Mouse (Mus musculus) frontal cortex, adult (tissue): Measurements from ENCODE around the gene AU021092.
"Not testable (repeated sequence)": the region's sequence is repeated elsewhere in the genome, so short reads cannot be mapped to it uniquely, and the experiment has no call there.

Experiments
- ATAC-seq: cut with Nextera tagmentation; 2 replicates; pipeline ENCODE4 v1.9.2; 2017; ENCODE audit warnings: mild to moderate bottlenecking, moderate library complexity, mixed read lengths; ENCODE audit not compliant: low TSS enrichment

Gene AU021092

DNA sequence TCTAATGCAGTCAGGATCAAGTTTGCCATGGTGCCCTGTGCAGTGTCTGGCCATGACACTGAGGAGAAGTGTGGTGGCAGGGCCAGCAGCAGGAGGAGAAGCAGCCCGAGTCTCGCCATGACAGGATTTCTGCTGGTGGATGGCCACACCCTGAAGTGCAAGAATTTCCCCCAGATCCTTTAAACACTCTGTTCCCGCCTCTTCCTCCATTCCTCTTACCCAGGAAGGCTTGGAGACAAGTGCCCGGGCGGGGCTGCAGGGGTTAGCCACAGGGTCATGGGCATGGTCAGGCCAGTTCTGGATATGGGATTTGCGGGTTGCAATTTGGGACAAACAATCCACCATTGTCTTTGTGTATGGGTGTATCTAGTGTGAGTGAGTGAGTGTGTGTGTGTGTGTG is at the start of gene AU021092:
TSS of gene AU021092 (minus strand) at position 160 of the 400 bp plus-strand sequence.
- no peak for ATAC-seq

DNA sequence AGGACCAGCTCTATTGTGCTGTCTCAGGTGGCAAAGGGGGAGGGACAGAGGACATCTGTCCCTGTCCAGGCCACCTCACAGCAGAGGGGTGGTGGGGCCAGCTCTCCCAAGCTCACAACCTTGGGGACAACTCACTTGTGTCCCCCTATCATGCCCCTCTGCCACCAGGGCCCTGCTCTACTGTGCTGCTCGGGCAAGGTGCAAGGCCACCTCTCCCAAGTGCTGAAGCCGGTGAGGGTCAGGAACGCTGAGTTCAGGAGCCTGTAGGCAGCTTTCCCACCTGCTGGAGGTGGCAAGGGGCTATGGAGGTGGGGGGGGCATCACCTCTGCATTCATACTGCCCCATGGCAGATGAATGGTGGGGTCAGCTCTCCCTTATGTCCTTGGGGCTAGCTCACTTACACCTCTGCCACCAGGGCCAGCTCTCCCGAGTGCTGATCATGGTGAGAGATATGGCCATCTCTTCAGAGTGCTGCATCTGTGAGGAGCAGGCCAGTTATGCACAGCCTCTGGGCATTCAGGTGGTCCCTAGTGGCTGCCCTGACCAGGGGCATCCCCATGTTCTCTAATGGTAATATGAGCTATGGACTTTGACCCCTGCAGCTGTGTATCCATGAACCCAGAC is 49.4 kb upstream of the AU021092 start:
- ATAC-seq: no peak

DNA sequence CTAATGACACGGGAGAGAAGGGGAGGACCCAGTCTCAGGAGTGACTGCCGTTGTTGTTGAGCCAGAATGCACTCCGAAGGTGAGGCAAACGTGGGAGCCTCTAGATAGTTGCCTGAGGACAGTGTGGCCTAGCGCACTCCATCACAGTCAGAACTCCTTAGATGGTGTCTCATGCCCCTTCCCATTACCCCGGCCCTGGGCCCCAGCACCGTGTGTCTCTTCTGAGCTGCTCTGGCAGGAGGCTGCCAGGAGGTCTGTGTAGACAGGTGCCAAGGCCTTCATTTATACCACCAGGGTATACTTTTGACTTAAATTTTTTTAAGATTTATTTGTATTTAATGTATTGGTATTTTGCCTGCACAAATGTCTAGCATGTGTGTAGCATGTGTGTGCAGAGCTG is 41.8 kb upstream of the AU021092 start:
- ATAC-seq: no peak

DNA sequence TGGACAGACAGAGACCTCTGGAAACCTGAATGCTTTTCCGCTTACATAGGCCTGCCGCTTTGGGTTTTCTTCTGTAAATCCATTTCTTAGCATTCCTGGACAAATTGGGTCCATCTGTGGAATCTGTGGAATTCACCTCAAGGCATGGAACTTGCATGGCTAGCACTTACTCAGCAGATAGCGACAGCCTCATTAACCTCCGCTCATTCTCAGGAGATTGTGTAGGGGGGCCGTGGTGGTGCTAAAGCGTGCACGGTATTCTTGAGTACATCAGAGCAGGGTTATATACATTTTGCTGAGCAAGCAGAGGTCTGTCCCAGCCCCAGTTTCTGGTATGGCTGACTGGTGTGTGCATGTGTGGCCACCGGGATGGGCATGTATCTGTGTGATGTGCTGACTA is 41.1 kb upstream of the AU021092 start:
- ATAC-seq: no peak

DNA sequence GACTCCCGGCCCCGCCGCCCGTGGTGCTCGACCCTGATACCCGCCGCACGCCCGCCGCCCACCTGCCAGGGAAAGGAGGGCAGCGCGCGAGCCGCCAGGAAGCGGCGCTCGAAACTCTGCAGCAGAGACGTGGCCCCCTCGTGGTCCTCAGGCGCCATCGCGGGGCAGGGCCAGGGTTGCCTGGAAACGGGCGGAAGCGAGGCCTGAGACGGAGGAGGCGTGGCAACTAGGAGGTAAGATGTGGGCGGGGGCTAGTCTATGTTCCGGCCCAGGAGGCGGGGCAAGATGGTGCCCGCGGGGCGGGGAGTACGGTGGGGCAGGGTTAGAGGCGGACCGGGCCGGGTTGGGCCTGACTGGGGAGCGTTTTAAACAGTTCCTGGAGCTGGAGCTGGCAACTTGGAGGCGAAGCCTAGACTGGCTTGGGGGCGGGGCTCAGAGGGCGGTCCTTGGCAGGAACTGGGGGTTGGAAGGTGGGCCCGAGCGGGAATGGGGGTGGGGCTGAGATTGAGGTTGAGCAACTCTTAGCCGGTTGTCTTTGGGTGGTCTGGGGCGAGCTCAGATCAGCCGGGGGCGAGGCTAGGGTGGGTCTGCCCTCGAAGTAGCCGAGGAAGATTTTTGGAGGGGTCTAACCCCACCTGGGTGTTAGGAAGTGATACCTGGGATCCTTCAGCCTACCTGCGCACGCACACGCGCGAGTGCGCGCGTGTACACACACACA is 33.8 kb upstream of the AU021092 start, which contains the start of gene Eef2kmt:
TSS of gene Eef2kmt (minus strand) at position 205 of the 718 bp plus-strand sequence.
- ATAC-seq: peak; percentile 91

DNA sequence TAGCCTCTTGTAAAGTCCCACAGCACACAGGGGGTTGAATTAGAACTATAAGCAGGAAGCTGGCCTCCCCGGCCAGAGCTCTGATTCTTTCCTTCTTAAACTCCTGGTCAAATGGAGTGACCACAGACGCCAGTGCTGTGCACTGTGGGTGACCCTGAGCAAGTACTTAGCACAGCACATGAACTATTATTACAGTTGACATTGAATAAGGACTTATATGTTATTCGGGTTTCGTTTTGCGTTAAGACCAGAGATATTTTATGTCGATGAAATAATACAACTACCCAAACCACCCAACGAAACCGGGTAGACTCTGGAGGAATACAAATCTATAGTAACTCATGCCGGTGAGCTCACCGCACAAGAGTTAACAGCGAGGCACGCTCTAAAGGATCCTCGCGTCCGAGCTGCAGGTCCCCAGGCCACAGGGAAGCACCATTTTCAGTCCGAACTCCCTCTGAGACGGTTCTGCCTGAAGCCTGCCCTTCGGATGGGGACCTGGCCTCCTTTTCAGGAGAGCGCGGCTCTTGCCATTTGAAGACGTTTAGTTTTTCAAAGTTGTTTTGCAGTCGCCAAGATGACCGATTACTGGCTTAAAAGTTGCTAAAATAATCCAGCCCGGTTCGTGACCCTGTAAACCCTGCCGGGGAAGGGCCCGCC is 33.1 kb upstream of the AU021092 start:
- no peak for ATAC-seq

DNA sequence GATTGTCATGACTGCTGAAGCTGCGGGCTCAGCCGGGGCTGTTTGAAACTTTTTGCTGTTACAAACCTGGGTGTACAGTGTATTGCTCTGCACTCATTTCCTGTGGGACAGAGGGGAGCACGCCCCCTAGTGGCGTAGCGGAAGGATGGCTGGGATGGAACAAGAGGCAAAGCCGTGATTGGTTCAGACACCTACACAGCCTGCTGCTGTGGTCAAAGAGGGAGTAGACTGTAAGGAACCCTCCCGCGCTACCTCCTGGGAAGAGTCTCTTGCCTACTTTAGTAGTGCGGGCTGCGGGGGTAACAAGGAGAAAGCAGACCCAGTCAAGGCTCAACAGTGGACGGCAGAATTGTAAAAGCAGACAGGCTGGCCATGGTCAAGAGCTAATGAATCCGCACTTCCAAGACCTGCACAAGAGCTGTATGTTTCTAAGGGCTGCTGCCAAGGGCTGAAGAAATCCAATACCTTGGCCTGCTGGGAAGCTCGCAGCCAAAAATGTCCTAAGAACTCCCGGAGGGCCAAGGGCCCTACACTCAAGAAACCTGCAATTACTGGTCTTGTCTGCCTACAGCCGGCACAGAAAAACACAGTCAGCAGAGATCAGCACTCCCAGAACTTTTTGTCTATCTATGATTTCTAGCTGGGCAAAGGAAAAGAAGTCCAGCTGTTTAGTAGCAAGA is 32.4 kb upstream of the AU021092 start:
- peak; percentile 56 for ATAC-seq

DNA sequence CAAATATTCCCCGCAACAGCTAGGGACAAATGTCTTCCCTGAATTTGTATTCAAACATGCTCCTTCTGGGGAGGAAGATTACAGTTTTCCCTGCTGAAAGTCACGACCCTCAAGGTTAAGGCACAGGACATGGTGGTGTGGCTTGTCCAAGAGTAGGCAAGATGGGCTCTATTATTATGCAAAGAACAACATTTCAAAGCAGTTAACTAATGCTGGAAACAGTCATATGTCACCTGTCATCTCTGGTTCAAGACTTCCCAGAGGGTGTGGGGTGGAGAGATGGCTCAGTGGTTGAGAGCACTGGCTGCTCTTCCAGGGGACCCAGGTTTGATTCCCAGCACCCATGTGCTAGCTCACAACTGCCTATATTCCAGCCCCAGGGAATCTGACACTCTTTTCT is 30.2 kb upstream of the AU021092 start:
- ATAC-seq: no peak

DNA sequence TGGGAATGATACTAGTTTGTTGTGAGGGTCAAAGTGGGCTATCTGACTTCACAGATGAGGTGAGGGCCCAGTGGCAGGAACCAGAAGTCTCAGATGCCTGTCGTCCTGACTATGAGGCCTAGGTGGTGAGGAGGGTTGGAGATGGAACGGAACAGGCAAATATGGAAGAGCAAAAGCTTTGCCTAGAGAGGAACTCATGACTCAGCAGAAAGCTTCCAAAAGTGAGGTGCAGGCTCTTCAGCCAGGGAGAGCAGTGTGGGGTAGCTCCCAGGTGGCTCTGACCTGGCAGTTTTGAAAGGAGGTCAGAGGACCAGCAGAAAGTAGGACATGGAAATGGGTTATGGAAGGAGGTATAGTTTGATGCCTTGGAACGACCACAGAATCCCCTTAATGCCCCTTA is 28.8 kb upstream of the AU021092 start:
- no peak for ATAC-seq

DNA sequence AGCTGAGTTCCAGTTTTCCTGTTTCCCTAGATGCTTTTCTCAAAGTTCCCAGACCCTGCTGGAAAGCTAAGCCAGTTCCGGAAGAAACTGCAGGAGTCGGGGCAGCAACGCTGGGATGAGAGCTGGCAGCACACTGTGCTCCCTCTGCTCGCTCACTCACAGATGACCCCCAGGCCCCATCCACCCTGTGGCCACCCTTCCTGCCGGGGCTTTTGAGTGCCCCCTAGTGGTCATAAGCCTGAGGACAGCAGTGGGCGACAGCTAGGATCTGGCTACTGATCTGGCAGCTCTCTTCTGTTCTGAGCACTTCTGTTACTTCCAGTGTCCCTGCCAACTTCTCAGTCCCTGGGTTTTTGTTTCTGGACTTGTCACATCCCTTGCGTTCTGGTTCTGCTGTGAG is 22.3 kb upstream of the AU021092 start:
- ATAC-seq: peak; percentile 75; the same call in 1 of the 2 replicates

DNA sequence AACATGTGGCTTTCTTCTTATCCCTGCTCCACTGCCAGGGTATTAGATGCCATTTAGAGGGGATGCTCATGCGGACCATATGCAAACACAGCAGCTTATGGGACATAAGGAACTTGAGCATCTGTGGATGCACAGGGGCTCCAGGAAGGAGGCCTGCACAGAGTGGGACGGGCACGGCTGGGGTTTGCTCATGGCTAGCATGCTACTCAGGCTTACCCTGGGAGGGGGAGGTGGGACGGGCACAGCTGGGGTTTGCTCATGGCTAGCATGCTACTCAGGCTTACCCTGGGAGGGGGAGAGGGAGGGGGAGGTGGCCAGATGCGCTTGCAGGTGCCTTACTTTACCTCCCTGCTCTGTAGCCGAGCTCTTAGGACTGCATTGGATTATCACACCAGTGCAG is 20.8 kb upstream of the AU021092 start:
- ATAC-seq: no peak

DNA sequence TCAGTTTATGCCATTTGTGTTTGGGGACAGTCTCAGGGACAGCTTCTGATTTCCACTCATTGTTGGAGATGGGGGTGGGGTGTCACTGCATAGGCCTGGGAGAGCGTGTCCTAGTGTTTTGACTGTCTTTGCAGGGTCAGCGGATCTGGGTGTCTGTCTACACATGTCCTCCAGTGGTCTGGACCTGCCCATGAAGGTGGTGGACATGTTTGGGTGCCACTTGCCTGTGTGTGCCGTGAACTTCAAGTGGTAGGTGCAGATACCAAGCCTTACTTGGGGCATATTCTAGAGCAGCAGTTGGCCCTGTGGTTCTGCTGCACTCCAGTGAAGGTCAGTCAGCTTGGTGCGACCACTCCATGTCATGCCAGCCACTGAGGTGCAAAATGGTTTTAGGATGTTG is 20.3 kb upstream of the AU021092 start:
- ATAC-seq: no peak

DNA sequence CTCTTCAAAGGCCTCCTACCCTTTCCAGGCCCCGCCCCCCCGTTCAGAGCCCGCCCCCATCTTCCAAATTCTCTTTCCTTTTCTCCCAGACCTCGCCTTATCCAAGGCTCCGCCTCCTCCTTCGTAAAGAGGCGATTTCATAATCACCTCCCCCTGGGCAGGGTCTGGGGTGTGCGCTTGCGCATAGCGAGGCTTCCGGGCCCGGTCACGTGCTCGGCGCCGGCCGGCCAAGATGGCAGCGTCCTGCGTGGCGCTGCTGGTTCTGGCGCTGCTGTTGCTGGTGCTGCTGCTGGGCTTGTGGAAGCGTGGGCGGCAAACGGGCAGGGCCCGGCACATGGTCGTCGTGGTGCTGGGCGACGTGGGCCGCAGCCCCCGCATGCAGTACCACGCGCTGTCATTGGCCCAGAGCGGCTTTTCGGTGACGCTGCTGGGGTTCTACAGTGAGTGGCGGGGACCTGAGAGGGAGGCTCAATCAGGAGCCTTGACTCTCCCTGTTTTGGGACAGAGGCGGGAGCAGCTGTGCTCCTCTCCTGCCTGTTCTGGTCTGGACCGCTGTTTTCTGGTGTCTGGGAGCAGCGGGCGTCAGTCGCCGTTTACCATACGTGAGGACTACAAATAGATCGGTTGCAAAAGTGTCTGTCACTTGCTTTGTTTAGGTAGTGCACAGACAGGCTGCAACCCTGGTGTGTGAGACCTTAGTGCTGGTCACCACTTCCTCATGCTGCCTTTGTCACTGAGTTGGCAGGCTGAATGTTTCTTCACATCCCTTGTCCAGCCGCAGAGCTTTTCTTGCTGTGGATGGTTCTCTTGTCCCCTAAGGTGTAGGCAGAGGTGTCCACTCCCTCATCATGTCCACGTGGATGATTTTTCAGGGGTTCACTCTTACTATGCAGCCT is 11.6 kb upstream of the AU021092 start, which contains the start of gene Alg1:
TSS of gene Alg1 (plus strand) at position 204 of the 896 bp plus-strand sequence.
- peak; percentile 92 for ATAC-seq

DNA sequence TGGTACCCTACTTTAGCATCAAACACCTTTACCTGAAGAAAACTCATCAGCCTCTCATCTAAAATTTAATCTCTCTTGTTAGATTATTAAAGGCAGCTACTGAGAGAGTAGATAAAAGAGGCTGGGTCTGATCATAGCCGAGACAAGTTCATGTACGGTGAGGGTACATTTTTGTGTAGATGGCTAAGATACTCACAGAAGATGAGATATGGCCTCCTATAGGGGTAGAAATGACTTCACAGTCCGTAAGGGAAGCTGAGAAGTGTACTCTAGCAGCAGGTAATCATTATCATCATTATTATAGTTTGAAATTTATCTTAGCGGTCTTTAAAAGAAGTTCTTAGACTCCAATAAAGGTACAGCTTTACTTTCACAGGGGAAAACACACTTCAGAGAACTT is 10.9 kb upstream of the AU021092 start:
- no peak for ATAC-seq

DNA sequence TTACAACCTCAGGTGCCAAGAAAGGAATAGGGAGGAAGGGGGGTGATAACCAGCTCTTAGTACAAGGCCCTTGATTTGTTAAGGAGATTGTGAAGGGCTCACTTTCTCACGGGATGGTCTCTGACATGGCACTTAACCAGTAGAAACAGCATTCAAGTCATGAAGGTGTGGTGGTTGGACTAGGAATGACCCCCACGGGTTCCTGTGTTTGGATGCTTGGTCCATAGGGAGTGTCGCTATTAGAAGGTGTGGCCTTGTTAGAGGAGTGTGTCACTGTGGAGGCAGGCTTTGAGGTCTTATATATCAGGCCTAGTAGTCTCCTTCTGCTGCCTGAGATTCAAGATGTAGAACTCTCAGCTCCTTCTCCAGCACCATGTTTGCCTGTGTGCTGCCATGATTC is 6.0 kb upstream of the AU021092 start:
- not testable (repeated sequence) for ATAC-seq

DNA sequence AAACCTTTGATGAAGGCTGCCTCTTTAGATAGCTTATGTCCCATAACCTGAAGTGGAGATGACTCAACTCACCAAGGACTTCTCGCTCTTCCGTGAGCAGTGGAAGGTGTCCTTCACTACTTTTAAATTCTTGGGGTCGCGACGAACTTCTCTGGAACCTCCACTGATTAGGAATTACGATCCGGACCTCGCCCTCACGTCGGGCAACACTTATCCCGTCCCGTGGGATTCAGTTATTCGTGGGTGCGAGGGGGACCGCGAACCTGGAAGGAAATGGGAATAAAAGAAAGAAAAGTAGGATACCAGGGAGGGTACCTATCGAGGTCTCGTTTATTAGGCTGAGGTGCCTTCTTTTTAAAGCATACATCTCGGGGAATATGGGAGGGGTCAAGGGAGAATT is 5.4 kb upstream of the AU021092 start:
- not testable (repeated sequence) for ATAC-seq

DNA sequence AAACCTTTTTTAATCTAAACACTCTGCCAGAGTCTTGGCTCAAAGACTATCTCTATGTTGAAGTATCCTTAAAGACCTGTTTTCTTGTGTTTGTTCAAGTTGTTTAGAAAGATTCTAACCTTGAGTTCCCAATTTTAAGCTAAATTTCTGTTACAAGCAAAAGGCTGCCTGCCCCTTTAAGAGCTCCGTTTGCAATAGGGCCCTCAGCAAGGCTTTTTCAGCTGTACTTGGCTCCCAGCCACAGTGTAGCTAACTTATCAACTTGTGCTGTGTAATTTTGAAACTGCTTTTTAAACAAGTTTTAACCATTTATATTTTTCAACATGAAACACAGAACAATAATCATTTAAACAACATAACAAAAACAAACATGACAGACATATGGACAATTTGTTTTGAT is 4.4 kb upstream of the AU021092 start:
- ATAC-seq: not testable (repeated sequence)

DNA sequence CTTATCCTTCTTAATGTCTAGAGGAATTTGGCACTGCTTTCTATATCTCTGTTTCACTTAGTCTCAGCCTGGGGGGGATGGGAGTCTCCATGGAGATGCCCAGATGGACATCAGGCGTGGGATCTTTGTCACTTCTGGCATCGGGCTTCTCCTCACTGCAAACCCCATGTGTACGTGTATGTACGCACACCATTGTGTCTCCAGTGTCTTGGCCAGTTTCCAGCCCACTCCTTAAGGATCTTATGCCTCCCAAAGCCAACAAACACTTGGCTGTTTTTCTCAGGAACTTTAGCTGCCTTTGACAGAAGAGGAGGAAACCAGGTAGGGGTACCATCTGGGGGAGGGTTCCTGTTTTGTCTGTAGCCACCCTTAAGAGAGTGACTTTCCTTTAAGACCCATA is 696 bp downstream of the AU021092 start:
- ATAC-seq: no peak

DNA sequence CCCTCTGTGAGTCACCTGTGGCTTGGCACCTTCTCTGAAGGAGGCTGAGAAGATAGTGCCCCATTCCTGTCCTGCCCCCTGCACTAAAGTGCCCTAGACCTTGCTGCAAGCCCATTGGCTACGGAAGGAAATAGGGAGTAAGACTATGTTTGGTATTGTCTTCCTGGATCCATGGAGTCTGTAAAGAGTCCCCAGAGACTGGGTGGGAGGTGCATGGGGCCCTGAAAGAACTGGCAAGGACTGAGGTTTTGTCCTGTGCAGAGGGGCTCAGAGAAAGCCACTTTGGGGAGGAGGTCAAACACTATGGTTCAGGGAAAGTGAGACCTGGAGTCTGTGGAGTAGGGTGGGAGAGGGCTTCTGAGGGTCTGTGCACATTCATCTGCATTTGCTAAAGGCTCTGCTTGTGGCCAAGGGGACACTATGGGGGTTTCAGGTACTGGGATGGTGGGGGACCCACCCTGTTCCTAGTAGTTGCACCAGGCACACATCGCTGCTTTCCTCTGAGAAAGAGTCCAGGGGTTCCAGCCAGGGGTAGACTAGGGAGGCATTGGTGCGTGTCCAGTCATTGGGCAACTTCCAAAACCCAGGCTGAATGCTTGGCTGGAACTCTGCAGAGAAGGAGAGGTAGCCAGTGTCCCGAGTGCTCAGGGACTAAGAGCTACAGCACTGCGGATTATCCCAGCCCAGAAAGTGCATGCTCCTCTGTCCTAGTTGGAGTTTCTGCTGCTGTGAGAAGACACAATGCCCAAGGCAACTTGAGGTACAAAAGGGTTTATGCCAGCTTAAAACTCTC is 4.6 kb downstream of the AU021092 start:
- ATAC-seq: no peak

DNA sequence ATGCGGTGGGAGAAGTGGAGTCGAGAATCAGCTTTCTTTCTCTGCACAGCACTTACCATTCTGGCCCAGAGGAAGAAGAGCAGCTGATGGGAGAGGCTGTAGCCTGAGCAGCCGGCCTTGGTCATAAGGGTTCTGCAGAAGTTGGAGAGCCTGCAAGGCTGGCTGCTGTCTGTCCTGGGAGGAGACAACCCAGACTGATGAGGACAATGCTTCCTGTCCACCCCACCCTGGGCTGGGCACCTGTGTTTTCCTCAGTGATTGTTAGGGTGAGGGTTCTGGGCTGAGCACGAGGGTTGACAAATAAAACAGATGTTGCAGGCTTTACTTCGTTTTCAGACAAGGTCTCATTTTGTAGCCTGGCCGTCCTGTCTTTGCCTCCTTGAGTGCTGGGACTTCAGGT is 5.4 kb downstream of the AU021092 start:
- no peak for ATAC-seq
